Mouse (Mus musculus) spleen, adult 2 months (tissue): ENCODE measurements around the gene Echdc2.

ENCODE experiments used
- CTCF ChIP-seq: fragments of 200-500 bp; IDR thresholded peaks from 2 replicates; pipeline ENCODE4 v1.5.1; 2011; ENCODE audit warnings: mild to moderate bottlenecking, inconsistent platforms; ENCODE audit not compliant: insufficient read depth, insufficient read length, insufficient replicate concordance; ENCODE audit errors: extremely low read depth
- POLR2A ChIP-seq: fragments of 200-500 bp; IDR thresholded peaks from 2 replicates; pipeline ENCODE4 v1.6.1; 2011; ENCODE audit warnings: low read depth, low read length, inconsistent platforms

GRCm38 (mm10) chr4:108165152-108165895, at the start of gene Echdc2:
- TF ChIP-seq CTCF (no peak), POLR2A (no peak)
